Mouse (Mus musculus) limb, embryonic 10.5 days (tissue): ENCODE data around the gene Dgkd. TPM values are rescaled to one million over a fixed set of nuclear protein-coding genes. Genes with fewer than 3 reads are reported as not detected.

Experiments used
- DNase-seq: peaks from one replicate; pipeline ENCODE4 v3.0.0-alpha.2; 2017; ENCODE audit warnings: low spot score
- H3K27ac ChIP-seq: fragments of 300-500 bp; sonication (generic); 2 replicates; pipeline ENCODE4 v1.5.1; 2016; ENCODE audit warnings: mild to moderate bottlenecking
- H3K27me3 ChIP-seq: fragments of 300-500 bp; sonication (generic); 2 replicates; pipeline ENCODE4 v1.6.1; 2016; ENCODE audit warnings: low read depth, mild to moderate bottlenecking; ENCODE audit not compliant: poor library complexity, severe bottlenecking
- H3K36me3 ChIP-seq: fragments of 300-500 bp; sonication (generic); 2 replicates; pipeline ENCODE4 v1.6.1; 2016; ENCODE audit warnings: mild to moderate bottlenecking, moderate library complexity
- H3K4me1 ChIP-seq: fragments of 300-500 bp; sonication (generic); 2 replicates; pipeline ENCODE4 v1.6.1; 2016
- H3K4me3 ChIP-seq: fragments of 300-500 bp; sonication (generic); 2 replicates; pipeline ENCODE4 v1.5.1; 2016; ENCODE audit warnings: mild to moderate bottlenecking, moderate library complexity
- H3K9me3 ChIP-seq: fragments of 300-500 bp; sonication (generic); replicated peaks from 2 replicates; pipeline ENCODE4 v1.6.1; 2016; ENCODE audit warnings: mild to moderate bottlenecking
- WGBS: fragments of 180-500 bp; shearing (Covaris S2); methylation state at CpG from one replicate; pipeline ENCODE4 v1.1.7; 2016; 5-methylcytosine and 5-hydroxymethylcytosine counted together
- polyA plus RNA-seq: library from polyadenylated mRNA; unstranded; fragments of >200 nt; fragmentation: Nextera tagmentation; extraction: Ambion mirVana; gene quantifications from 2 replicates; pipeline ENCODE4 v1.2.1, GENCODE M21; 2016

Dgkd gene
- polyA plus RNA-seq, 1 experiment from 2014 or later: 39.7 TPM

- no peaks in the 10 kb centered on the region for H3K4me1 ChIP-seq
- H3K27ac ChIP-seq: no peak overlapping the region
- no peaks in the 10 kb centered on the region for H3K9me3 ChIP-seq
- no peak overlapping the region for H3K4me3 ChIP-seq
- no peak for DNase-seq
- 89% methylated on average over 4 of the region's 4 CpGs for WGBS
- no peaks in the 10 kb centered on the region for H3K27me3 ChIP-seq
- H3K36me3 ChIP-seq: peaks cover 80% of the 10 kb centered on the region
These were observed 117.3 kb downstream of the Dgkd start for GRCm38 (mm10) chr1:87970381-87970780.

- no peak for DNase-seq
- no peak overlapping the region for H3K27ac ChIP-seq
- no peak overlapping the region for H3K4me3 ChIP-seq
- 90% methylated on average over 4 of the region's 4 CpGs for WGBS
- H3K9me3 ChIP-seq: no peaks in the 10 kb centered on the region
- no peaks in the 10 kb centered on the region for H3K27me3 ChIP-seq
- H3K36me3 ChIP-seq: peaks cover 96% of the 10 kb centered on the region
- no peaks in the 10 kb centered on the region for H3K4me1 ChIP-seq
These were observed 129.2 kb downstream of the Dgkd start for GRCm38 (mm10) chr1:87982291-87982690.

- no peak for DNase-seq
- no peaks in the 10 kb centered on the region for H3K27me3 ChIP-seq
- H3K4me3 ChIP-seq: no peak overlapping the region
- peaks cover 98% of the 10 kb centered on the region for H3K36me3 ChIP-seq
- WGBS: 90% methylated on average over 2 of the region's 2 CpGs
- no peaks in the 10 kb centered on the region for H3K9me3 ChIP-seq
- H3K4me1 ChIP-seq: no peaks in the 10 kb centered on the region
- H3K27ac ChIP-seq: no peak overlapping the region
These were observed 139.6 kb downstream of the Dgkd start for GRCm38 (mm10) chr1:87992716-87993115.

Other genes starting within 250 kb of the Dgkd start
- gene Inpp5d, start 233.0 kb upstream of the Dgkd start, polyA plus RNA-seq: 2.0 and 3.9 TPM in 2 replicates
- 36.5 and 38.2 TPM in 2 replicates for gene Atg16l1, start 97.4 kb upstream of the Dgkd start, polyA plus RNA-seq
- 3.7 and 4.9 TPM in 2 replicates for gene Sag, start 49.6 kb upstream of the Dgkd start, polyA plus RNA-seq
- 35.3 and 41.8 TPM in 2 replicates for gene Usp40, start 155.3 kb downstream of the Dgkd start, polyA plus RNA-seq
- not detected in 2 replicates for gene Ugt1a10, start 202.1 kb downstream of the Dgkd start, polyA plus RNA-seq
- gene Ugt1a9, start 217.5 kb downstream of the Dgkd start, polyA plus RNA-seq: not detected in 2 replicates
- gene Ugt1a8, start 234.5 kb downstream of the Dgkd start, polyA plus RNA-seq: not detected in 2 replicates
- gene Ugt1a7c, start 241.8 kb downstream of the Dgkd start, polyA plus RNA-seq: 0.30 and 0.61 TPM in 2 replicates
- gene Ugt1a6b, start 250.0 kb downstream of the Dgkd start, polyA plus RNA-seq: not detected in 2 replicates